Mouse (Mus musculus): Measurements from ENCODE around the gene Sgo2a.
"Not testable (repeated sequence)": the region's sequence is repeated elsewhere in the genome, so short reads cannot be mapped to it uniquely, and the experiment has no call there.

Sgo2a gene

DNA sequence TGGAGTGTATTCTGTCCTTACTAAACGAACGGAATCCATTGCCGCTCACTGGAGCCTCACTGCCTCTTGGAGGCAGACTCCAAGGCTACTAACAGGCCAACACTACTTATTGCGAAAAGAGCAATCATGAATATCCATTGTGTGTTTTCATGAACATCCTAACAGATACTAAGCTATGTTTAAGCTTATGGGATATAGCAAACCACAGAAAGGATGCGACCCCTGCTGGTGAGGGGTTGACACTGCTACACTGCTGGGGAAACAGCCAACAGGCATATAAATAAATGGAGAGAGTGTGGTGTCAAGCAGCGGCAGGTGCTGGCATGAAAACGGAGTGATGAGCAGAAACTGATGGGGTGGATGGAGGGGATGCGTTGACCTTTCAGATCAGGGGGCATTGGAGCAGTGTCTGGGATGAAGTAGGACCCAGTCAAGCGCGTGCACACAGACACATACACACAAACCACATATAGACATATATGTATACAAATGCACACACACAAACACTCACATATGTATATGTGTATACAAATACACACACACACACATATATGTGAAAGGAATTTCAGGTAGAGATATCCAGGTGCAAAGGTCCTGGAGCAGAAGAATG lies 35.5 kb downstream of the Sgo2a start:
- DNase-seq (ENCODE audit: low spot score in 2 of 2): peak in 1 of 2 experiments; percentile 43

- not testable (repeated sequence) for DNase-seq (ENCODE audit: low spot score in 2 of 2)
Observed at GRCm38 (mm10) chr1:58037306-58037705, 41.5 kb downstream of the Sgo2a start.

- DNase-seq (ENCODE audit: low spot score in 2 of 2): no peak
Observed at GRCm38 (mm10) chr1:58045076-58045475, 49.3 kb downstream of the Sgo2a start.

GRCm38 (mm10) chr1:58045546-58045945 lies 49.8 kb downstream of the Sgo2a start:
- DNase-seq (ENCODE audit: low spot score in 2 of 2): no peak

DNA sequence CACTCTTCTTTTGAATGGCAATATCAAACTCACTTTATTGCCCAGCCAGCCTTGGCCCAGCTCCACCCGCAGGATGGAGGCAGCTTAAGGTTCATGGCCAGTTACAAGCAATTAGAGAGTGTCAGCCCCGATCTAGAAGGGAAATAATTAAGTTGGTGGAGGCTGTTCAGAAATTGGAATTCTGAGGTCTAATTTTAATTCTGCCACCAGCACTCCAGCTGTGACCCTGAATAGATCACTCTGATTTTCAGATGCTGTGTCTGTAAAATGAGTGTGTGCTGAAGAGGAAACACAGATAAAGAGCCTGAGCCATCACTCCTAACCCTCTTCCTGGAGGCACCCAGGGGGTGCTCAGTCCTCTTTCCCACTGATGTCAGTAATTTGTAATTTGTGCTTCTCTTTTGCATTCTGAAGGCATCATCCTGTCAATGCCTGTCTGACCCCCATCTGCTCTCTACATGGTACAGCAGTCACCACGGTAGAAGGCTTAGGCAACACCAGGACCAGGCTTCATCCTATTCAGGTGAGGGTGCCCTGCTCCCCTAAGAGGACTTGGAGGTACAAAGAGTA lies 51.0 kb downstream of the Sgo2a start:
- no peak for DNase-seq (ENCODE audit: low spot score in 2 of 2)

DNA sequence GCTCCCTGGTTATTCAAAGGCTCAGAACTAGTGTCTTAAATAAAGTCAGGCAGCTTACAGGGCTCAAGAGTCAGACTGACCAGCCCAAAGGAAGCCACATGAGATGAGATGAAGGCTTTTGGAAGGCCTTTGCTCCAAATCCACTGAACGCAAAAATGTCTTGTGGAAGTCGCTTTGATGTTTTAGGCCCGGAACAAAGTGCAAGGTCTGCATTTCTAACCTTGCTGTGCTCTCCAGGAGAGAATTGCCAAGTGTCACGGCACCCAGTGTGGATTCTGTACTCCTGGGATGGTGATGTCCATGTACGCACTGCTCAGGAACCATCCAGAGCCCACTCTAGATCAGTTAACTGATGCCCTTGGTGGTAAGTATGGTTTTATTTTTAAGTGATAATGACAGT lies 53.4 kb downstream of the Sgo2a start:
- DNase-seq (ENCODE audit: low spot score in 2 of 2): no peak

- no peak for DNase-seq (ENCODE audit: low spot score in 2 of 2)
Observed at GRCm38 (mm10) chr1:58055598-58055997, 59.8 kb downstream of the Sgo2a start.

DNA sequence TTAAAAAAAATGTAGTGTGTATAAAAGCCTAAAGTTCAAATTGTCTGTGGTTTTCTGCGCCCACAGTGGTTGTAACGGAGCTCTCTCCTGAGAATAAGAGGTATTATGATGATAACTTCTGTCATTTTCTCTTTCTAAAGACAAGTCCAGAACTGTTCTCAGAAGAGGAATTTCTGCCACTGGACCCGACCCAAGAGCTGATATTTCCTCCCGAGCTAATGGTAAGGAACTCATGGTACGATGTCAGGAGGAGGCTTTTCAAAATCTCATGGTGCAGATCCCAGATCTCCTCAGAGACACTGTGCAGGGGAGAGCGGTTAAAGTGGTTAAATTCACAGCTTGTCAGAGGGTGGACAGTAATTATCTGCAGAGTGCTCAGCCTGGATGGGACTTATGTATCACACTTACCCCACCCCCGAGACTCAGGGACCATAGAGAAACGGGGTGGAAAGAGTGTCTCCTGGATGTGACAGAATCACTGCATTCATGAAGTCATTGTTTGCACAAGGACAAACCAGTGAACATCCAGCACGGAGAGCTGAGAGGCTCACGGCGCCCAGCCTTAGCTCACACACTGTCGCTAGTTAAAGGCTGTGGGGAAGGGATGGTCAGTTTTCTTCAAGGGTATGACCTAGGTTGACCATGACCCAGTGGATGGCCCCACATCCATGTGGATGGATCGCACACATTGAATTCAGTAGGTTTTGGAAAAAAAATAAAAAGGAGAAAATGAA lies 60.5 kb downstream of the Sgo2a start:
- no peak for DNase-seq (ENCODE audit: low spot score in 2 of 2)

DNA sequence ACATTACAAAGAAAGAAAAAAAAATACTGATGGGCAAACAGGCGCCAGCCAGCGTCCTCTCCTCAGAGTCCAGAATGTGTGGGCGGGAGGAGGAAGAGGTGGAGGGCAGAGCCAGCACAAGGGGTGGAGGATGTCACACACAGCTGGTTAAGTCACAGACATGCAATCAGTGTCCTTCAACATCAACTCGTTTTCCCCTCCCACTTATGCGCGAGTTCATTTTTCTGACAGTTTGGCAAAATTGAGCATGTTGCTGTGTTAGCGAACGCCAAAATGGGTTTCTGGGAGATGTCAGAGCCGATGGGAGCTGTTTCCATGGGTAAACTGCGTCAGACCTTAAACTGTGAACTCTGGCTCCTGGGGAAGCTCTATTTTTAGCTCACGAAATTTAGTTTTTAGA lies 61.2 kb downstream of the Sgo2a start:
- no peak for DNase-seq (ENCODE audit: low spot score in 2 of 2)

- no peak for DNase-seq (ENCODE audit: low spot score in 2 of 2)
Observed at GRCm38 (mm10) chr1:58058846-58059245, 63.1 kb downstream of the Sgo2a start.

- no peak for DNase-seq (ENCODE audit: low spot score in 2 of 2)
Observed at GRCm38 (mm10) chr1:58062131-58062530, 66.4 kb downstream of the Sgo2a start.

DNA sequence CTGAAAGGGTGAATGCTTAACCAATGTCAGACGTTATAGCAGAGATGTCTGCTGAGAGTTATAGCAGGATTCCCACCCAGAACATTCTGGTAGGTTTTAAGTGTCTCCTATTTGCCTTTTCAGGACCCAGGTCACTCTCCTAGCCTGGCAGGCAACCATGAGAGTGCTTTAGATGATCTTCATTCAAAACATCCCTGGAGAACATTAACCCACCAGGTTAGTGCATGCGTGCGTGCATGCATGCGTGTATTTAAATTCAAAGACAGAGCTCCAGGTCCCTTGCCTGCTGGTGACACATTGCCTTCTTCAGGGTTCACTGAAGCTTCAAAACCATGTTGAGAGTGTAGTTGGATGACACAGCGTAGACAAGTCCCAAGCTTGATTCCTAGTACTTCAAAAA lies 69.4 kb downstream of the Sgo2a start:
- DNase-seq (ENCODE audit: low spot score in 2 of 2): no peak

GRCm38 (mm10) chr1:58065606-58066005 lies 69.8 kb downstream of the Sgo2a start:
- DNase-seq (ENCODE audit: low spot score in 2 of 2): no peak

DNA sequence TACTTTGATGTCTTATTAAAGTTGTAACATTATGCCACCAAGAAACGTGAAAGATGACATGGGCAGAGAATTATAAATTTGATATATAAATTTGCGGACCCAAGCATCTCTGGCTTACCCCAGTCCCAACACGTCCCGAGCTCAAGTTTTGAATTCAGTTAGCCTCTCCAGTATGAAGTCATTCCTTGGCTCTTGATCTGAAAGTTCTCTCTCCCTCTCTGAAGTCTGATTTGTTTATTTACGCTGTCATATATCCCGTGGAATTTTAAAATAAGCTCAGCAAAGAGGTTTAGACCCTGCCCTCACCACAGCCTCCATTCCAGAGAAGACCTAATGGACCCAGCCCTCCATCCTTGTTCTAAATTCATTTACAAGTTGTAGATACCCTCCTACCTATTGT lies 73.4 kb downstream of the Sgo2a start:
- no peak for DNase-seq (ENCODE audit: low spot score in 2 of 2)

- DNase-seq (ENCODE audit: low spot score in 2 of 2): no peak
Observed at GRCm38 (mm10) chr1:58070091-58070490, 74.3 kb downstream of the Sgo2a start.

GRCm38 (mm10) chr1:58071006-58071405 lies 75.2 kb downstream of the Sgo2a start:
- DNase-seq (ENCODE audit: low spot score in 2 of 2): no peak

GRCm38 (mm10) chr1:58071509-58071908 lies 75.7 kb downstream of the Sgo2a start:
- DNase-seq (ENCODE audit: low spot score in 2 of 2): no peak

- DNase-seq (ENCODE audit: low spot score in 2 of 2): no peak
Observed at GRCm38 (mm10) chr1:58072416-58072815, 76.6 kb downstream of the Sgo2a start.

DNA sequence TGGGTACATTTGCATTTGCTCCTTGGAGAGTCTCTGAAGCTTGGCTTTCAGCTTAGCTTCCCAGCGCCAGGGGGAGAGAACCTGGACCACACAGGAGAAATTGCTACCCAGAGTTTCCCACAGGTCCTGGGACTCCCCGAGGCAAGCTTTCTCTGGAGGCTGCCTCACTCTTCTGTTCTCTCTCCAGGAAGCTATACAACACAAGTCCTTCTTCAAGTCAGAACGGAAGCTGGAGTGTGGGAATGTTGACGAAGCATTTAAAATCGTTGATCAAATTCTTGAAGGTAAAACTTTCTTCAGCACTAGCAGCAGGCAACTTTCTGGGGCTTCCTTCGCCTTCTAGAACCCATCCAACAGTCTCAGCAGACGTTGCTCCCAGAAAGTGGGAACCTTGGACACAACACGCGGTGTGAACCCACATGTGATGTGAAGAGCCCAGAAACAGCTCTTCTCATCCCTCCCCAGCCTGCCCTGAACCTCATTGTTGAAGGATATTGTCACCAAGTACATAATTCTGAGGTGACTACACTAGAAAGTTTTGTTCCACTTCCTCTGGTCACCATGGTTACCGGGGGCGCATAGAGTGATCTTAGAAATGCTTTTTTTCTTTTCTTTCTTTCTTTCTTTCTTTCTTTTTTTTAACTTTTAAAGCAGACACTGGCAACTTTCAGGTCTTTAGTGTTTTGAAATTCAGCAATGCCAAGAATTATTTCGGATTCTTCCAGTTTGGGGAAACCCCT lies 77.4 kb downstream of the Sgo2a start:
- DNase-seq (ENCODE audit: low spot score in 2 of 2): no peak

GRCm38 (mm10) chr1:58074266-58074665 lies 78.5 kb downstream of the Sgo2a start:
- DNase-seq (ENCODE audit: low spot score in 2 of 2): no peak

All from cerebellum, postnatal 4 days (tissue).